Mouse (Mus musculus) MEL (cell line): ENCODE measurements around the gene Shb.

Experiments
- CHD1 ChIP-seq: IDR thresholded peaks from 2 replicates; pipeline ENCODE4 v1.6.1; 2012; ENCODE audit warnings: low read depth, mild to moderate bottlenecking, inconsistent platforms, low read length, improper control_type of control experiment
- CHD2 ChIP-seq: IDR thresholded peaks from 2 replicates; pipeline ENCODE4 v1.6.1; 2011; ENCODE audit warnings: low read length, improper control_type of control experiment
- CTCF ChIP-seq, 3 experiments: IDR thresholded peaks in 2 of 3; conservative IDR thresholded peaks in 1 of 3; 2 replicates each; pipeline ENCODE4 v1.5.1; 2011 to 2012; ENCODE audit warnings: low read length in 3 of 3, low read depth in 2 of 3, mild to moderate bottlenecking in 2 of 3, improper control_type of control experiment in 1 of 3, inconsistent platforms in 1 of 3, mixed read lengths in 1 of 3, moderate library complexity in 1 of 3; ENCODE audit not compliant: control insufficient read depth in 1 of 3, insufficient read depth in 1 of 3, poor library complexity in 1 of 3, severe bottlenecking in 1 of 3
- ETS1 ChIP-seq: IDR thresholded peaks from 2 replicates; pipeline ENCODE4 v1.6.1; 2012; ENCODE audit warnings: low read depth, mild to moderate bottlenecking, inconsistent platforms, low read length, improper control_type of control experiment, moderate library complexity
- KAT2A ChIP-seq: conservative IDR thresholded peaks from 2 replicates; pipeline ENCODE4 v1.6.1; 2012; ENCODE audit warnings: low read depth, low read length, improper control_type of control experiment, inconsistent platforms
- MAFK ChIP-seq: IDR thresholded peaks from 2 replicates; pipeline ENCODE4 v1.6.1; 2011; ENCODE audit warnings: low read depth, mild to moderate bottlenecking, low read length, improper control_type of control experiment, borderline replicate concordance
- MYC ChIP-seq: IDR thresholded peaks from 2 replicates; pipeline ENCODE4 v1.6.1; 2011; ENCODE audit warnings: low read depth, mild to moderate bottlenecking, low read length, improper control_type of control experiment, moderate library complexity
- POLR2A ChIP-seq, 2 experiments: IDR thresholded peaks; 2 replicates each; pipeline ENCODE4 v1.6.1; 2011 to 2012; ENCODE audit warnings: low read length in 2 of 2, mild to moderate bottlenecking in 2 of 2, control low read depth in 1 of 2, improper control_type of control experiment in 1 of 2, low read depth in 1 of 2, moderate library complexity in 1 of 2; ENCODE audit not compliant: control insufficient read depth in 1 of 2, insufficient read depth in 1 of 2, poor library complexity in 1 of 2
- SIN3A ChIP-seq: IDR thresholded peaks from 2 replicates; pipeline ENCODE4 v1.6.1; 2012; ENCODE audit warnings: low read length, improper control_type of control experiment, inconsistent platforms
- USF2 ChIP-seq, 2 experiments: IDR thresholded peaks; 2 replicates each; pipeline ENCODE4 v1.6.1; 2011 to 2012; ENCODE audit warnings: improper control_type of control experiment in 2 of 2, low read length in 2 of 2, borderline replicate concordance in 1 of 2, inconsistent platforms in 1 of 2, low read depth in 1 of 2, mild to moderate bottlenecking in 1 of 2; ENCODE audit not compliant: insufficient read depth in 1 of 2
- ZMIZ1 ChIP-seq: IDR thresholded peaks from 2 replicates; pipeline ENCODE4 v1.6.1; 2012; ENCODE audit warnings: low read depth, mild to moderate bottlenecking, inconsistent platforms, low read length, improper control_type of control experiment, moderate library complexity

- TF ChIP-seq CHD2, result no peak
- TF ChIP-seq CTCF (IDR thresholded peaks at IDR 0.05 in 2 of 3, conservative IDR thresholded peaks at IDR 0.05 in 1 of 3; ENCODE audit: control insufficient read depth in 1 of 3, insufficient read depth in 1 of 3, low read depth in 2 of 3, low read length in 3 of 3, poor library complexity in 1 of 3, severe bottlenecking in 1 of 3), result no peak
- TF ChIP-seq ZMIZ1, result no peak
- TF ChIP-seq MYC, result no peak
- TF ChIP-seq ETS1, result no peak
- TF ChIP-seq POLR2A (IDR thresholded peaks at IDR 0.05; ENCODE audit: control insufficient read depth in 1 of 2, insufficient read depth in 1 of 2, low read depth in 1 of 2, low read length in 2 of 2, poor library complexity in 1 of 2), result no peak
- no peak for TF ChIP-seq MAFK
- no peak for TF ChIP-seq CHD1
- no peak for TF ChIP-seq USF2 (IDR thresholded peaks at IDR 0.05; ENCODE audit: borderline replicate concordance in 1 of 2, insufficient read depth in 1 of 2, low read depth in 1 of 2, low read length in 2 of 2)
- TF ChIP-seq SIN3A, result no peak
- TF ChIP-seq KAT2A, result no peak
Measured at GRCm38 (mm10) chr4:45569521-45569920, 37.3 kb upstream of the Shb start.
